Mouse (Mus musculus): ENCODE measurements around the gene Adam19.

The Adam19 gene

GRCm38 (mm10) chr11:46073850-46074688 is 18.3 kb downstream of the Adam19 start:
- no peak for DNase-seq (ENCODE audit: low spot score)

- no peak for DNase-seq (ENCODE audit: low spot score)
These were observed 19.7 kb downstream of the Adam19 start for GRCm38 (mm10) chr11:46075507-46075906.

GRCm38 (mm10) chr11:46076442-46077158 is 20.8 kb downstream of the Adam19 start:
- DNase-seq (ENCODE audit: low spot score): no peak

- DNase-seq (ENCODE audit: low spot score): no peak
These were observed 21.5 kb downstream of the Adam19 start for GRCm38 (mm10) chr11:46077304-46077703.

DNA sequence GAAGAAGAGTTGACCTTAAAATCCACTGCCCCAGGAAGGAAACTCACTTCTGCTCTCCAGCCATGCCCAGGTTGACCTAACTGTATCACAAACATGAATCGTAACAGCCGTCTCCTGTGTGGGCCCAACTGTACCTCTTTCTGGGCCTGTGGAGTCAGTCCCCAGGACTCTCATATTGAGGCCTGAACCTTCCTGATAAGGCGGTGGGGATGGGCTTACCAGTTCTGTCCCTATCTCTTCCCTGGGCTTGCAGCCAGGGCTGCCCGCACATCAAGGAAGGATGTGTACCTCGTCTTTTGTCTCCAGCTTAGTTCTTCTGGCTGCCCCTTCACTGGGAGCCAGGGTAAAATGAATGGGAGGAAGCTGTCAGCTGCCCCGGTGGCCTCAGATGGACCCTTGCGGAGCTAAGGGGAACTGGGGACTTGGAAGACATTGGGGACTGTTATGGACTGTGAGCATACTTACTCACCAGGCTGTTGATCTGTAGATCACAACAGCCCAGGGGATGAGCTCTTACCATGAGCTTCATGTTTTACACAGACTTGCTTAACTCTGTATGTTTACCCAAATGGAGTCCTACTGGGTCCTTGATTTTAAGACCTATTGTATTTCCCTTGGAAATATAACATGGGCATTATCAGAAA is 22.1 kb downstream of the Adam19 start:
- DNase-seq (ENCODE audit: low spot score): no peak

GRCm38 (mm10) chr11:46081075-46081474 is 25.3 kb downstream of the Adam19 start:
- no peak for DNase-seq (ENCODE audit: low spot score)

DNA sequence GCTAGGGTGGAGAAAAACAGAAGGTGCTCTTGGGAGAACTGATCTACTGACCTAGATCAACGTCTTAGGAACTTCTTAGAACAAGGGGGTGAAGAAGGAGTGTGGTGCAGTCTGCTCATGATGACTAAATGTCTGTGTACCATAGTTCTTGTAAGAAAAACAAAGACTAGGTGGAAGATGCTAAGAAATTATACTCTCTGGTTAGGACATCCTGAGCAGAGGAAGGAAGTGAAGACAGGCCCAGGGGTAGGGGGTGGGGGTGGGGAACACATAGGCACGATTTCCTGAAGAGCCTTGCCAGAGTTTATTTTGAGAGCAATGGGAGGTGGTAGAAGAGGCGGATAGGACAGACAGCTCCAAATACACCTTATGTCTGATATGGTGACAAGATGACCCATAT is 27.6 kb downstream of the Adam19 start:
- DNase-seq (ENCODE audit: low spot score): no peak

GRCm38 (mm10) chr11:46083835-46084444 is 28.1 kb downstream of the Adam19 start:
- no peak for DNase-seq (ENCODE audit: low spot score)

GRCm38 (mm10) chr11:46084568-46084967 is 28.8 kb downstream of the Adam19 start:
- no peak for DNase-seq (ENCODE audit: low spot score)

GRCm38 (mm10) chr11:46085398-46086163 is 29.8 kb downstream of the Adam19 start:
- no peak for DNase-seq (ENCODE audit: low spot score)

DNA sequence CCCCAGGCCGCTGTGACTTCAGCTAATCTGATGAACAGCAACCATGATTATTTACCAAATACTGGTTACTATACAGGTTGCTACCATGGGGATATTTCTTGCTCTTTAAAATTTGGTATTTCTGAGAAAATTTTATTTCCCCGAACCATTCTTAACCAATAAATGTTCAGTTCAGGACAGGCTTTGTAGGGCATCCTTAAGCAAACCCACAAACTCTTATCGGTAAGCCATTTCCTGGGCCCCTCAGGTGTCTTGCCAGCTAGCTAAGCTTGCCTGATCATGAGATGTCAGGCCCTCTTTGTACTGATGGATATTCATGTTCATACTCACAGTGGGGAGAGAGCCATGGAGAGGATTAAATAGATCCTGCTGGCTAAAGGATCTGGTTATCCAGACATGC is 30.7 kb downstream of the Adam19 start:
- no peak for DNase-seq (ENCODE audit: low spot score)

- DNase-seq (ENCODE audit: low spot score): no peak
These were observed 33.4 kb downstream of the Adam19 start for GRCm38 (mm10) chr11:46089081-46089713.

DNA sequence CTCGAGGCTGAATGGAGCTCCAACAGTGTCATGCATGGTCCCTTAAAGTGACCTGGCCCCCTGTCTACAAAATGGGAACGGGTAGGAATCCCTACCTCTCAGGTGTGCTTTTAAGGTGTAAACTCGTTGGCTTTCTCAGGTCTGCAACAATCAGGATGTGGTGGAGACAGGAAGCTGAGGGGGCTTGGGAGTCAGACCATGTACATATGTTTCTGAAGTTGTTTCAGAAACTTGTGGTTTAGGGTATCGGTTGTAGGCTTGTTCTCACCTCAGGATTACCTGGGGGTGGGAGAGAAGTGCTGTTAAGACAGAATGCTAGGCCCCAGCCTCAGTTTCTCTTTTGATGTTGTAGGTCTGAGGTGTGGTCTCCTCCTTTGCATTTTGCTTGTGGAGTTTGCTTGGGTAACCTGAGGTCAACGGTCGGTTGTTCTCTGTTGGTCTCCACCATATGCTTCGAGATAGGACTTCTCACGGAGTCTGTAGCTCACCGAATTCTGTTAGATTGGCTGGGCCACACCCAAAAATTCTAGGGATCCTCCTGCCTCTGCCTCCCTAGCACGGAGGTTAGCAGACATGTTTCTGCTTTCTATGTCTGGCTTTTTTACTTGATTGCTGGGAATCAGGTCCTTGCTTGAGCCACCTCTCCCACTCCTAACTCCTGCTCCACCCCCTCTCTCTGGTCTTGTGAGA is 34.4 kb downstream of the Adam19 start:
- no peak for DNase-seq (ENCODE audit: low spot score)

DNA sequence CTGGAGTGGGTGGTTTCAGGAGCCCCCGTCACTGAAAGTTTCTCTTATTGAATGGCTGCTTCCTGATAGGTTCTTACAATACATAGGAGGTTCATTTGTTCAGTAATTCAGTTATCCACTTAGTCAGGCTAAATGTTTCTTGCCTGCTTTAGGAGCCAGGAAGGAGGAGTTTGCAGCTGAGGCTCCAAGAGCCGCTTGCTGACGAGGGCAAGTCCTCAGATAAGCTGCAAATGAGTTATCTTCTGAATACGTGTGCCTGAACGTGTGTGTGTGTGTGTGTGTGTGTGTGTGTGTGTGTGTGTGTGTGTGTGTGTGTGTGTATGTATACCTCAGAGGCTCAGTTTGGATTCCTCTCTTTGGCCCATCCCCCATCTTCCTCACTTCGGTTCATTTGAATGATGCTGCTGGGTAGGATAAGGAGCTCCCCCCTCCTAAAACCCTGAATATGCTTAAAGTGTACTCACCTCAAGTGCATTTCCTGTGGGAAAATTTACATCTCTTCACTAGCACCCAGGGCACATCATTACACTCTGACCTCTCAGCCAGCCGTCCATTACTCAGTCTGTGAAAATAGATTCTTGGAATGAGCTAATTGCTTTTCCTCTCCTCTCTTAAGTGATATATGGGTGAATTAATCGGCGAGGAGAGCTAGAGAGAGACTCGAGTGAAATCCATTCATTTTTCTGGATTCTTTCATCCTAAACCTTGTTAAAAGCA is 35.3 kb downstream of the Adam19 start:
- no peak for DNase-seq (ENCODE audit: low spot score)

- DNase-seq (ENCODE audit: low spot score): no peak
These were observed 36.3 kb downstream of the Adam19 start for GRCm38 (mm10) chr11:46092121-46092520.

DNA sequence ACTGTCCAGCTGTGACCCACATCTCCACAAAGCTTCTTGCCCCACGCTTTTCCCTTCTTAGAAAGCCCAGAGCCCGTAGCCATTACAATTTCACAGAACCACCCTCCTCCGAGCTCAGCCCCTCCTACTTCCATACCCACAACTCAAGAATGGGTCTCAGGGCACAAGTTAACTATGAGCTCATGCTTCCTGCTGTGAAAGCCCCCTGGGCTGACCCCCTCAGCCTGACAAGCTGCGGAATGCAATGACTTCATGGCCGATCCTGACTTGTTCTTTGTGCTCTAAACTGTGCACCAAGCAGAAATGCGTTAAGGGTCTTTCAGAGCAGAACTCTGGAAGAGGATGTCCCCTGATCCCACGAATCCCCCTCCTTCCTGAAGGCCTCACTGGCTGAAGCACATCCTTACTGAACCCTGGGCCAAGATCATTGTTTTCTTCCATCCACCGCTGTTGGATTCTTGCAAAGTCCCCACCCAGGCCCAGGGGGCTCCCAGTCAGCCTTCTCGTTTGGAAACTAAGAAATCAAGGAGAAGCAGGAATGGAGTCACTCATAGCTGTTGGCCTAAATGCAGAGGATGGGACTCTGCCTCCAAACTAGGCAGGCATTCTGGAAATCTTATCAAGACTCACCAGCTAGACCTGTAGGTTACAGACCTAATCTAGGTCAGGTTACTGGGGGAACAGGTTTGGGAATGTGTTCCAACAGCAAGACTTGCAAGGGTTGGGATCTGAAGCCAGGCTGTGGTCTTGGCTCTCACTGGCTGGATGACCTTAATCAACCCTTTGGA is 39.9 kb downstream of the Adam19 start:
- no peak for DNase-seq (ENCODE audit: low spot score)

DNA sequence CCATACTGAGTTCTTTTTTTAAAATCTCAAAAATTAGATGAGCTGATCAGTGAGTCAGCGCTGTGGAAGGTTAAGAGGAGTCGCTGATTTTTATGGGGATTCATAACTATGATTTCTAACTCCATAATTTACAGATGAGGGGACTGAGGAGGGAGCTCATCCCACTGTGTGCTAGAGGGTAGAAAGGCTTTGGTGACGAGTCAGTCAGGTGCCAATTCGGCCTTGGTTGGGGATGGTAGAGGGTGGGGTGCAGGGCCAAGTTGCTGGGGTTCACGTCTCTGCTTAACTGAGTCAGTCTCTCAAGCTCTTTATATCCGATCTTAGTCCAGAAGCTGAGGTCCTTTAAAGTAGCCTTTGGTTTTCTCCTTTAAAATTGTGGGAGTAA is 40.5 kb downstream of the Adam19 start:
- DNase-seq (ENCODE audit: low spot score): no peak

GRCm38 (mm10) chr11:46097062-46097461 is 41.3 kb downstream of the Adam19 start:
- no peak for DNase-seq (ENCODE audit: low spot score)

DNA sequence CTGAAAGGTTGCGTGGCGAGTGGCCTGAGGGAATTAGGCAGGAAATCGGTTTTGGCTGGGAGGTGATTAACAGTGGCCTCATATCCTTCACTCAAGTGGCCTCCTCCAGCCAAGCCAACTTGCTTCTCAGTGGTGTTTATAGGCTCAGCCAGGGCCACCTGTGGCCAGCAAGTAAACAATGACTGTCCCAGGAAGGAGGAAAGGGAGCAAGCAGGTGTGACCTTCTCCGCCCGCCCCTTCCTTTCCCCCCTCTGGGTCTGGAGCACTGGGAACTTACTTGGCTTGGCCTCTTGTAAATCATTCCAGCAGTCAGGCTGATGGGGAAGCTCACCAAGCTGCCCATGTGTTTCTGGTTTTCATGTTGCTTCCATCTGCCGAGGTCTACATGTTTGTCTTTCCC is 46.3 kb downstream of the Adam19 start:
- no peak for DNase-seq (ENCODE audit: low spot score)

Measured in urinary bladder, postnatal 10 days (tissue).